Mouse (Mus musculus): Measurements from ENCODE around the gene Rnf167.
A peak's percentile ranks its signal among the peaks of the same experiment; 100 is the strongest.

Rnf167 gene

DNA sequence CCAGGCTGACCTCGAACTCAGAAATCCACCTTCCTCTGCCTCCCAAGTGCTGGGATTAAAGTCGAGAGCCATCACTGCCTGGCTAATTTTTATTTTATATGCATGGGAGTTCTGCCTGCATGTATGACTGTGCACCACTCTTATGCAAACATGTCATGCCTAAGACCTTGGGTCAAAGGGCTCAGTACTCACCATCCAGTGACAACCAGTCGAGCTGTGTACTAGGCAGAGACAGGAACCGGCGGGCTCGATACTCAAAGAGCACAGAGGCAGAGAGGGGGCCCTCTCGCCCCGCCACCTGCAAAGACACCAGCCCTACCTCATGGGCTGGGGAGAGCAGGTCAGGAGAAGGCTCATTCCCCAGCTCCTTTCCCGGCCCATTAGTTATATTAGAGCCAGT is 31.1 kb downstream of the Rnf167 start:
- DNase-seq (ENCODE audit: low read depth): no peak

DNA sequence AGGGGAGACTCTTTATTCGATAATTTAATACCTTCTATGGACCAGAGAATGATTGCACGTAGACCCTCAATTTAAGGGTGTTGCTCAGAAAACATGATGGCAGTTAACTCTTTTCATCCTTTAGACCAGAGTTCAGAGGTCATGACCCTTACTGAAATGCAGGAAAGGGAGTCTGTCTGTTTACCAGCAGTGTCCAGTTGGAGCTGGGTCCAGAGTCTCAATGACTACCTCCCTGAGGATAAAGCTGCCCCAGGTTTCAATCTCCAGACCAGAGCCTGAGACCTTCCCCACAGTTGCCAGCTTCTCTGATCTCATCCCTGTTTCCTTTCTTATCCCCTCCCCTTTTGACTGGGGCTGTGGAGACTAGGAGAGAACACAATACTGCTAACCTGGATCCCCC is 31.5 kb downstream of the Rnf167 start:
- no peak for DNase-seq (ENCODE audit: low read depth)

DNA sequence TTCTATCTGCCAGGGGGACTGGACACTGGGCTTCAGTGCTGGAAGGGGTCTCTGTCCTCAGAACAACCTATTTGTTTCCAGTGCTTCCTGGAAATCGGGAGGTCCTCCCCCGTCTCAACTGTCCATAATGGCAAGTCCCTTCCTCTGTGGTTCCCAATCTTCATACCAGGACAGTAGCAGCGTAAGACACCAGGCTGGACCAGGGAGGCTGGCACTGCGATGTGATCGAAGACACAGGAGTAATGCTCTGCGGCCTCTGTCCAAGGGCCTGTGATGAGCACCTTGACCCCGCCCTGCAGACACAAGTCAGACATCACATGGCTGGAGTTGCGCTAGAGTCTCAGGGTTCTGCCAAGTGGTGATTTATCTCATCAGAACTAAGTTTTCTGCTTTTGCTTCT is 32.3 kb downstream of the Rnf167 start:
- DNase-seq (ENCODE audit: low read depth): no peak

DNA sequence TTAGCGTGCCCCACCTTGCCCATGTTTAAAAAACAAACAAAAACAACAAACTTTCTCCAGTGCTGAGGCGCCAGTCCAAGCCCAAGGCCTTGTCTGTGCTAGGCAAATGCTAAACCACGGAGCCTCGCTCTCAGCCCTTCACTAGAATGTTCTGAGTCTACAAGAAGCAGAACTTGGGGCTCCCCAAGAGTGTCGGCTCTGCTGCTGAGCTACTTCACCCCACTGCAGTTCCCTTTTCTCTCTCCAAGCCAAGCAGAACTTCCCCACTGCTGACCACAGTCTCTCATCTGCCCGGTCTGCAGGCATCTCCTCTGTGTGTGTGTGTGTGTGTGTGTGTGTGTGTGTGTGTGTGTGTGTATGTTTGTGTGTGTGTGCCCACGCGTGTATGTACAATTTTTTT is 32.9 kb downstream of the Rnf167 start:
- DNase-seq (ENCODE audit: low read depth): peak; percentile 36

DNA sequence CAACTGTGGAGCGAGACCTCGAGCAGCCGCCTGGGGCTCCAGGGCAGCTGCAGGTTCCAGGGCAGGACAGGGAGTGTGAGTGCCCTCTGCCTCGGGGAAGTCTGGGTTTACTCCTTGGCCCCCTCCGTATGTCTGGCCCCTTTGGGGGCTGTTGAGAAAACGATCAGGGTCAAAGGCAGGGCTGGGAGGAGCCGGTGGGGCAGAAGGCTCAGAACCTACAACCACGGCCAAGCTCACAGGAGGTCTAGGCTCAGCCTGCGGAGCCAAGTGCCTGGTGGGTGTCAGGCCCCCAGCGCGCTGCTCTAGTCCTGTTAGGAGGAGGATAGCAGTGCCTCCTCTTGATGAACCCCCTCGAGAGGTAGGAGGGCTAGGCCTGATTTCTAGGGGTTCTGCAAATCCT is 34.1 kb downstream of the Rnf167 start:
- DNase-seq (ENCODE audit: low read depth): no peak

DNA sequence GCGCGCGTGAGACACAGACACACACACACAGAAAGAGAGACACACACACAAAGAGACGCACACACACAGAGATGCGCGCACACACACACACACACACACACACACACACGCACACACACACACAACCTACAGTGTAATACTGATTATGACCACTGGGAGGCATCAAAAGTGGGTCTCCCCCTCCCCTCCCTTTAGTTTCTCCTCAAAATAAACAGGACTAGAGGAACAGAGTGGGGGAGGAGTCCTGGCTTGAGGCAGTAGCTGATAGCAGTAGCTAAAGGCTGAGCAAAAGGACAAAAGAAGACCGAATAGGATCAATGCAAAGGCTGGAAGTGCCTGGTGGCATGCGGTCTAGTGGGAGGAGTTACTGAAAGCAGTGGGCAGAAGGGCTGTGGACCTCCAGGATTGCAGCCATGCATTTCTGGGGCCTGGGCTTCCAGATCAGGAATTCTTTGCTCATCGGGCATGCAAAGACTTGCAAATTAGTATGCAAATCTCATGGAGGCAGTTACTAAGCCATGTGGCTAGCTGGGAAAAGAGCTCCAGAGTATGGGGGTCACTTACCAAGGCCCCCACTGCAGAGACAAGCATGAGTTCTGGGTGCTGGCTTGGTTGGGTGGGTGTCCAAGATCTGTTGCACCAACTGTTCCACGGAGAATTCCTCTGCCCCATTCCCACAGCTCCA is 35.0 kb downstream of the Rnf167 start:
- DNase-seq (ENCODE audit: low read depth): peak; percentile 39

DNA sequence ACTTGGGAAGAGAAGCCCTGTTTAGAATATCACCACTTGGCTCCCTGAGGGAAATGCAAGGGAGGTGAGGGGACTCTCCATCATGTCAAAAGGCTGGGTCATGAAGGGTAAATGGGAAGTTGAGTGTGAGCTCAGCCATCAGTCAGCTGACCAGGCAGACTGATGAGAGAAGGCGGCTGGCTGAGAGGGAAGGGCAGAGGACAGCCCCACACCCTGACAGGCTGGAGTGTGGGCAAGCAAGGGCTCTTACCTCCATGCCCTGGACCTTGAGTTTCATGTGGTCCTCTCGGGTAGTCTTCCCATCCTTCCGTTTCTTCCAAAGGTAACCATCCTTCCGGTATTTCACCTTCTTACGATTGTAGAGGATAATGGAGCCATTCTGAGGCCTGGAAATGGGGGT is 36.6 kb downstream of the Rnf167 start:
- DNase-seq (ENCODE audit: low read depth): no peak

DNA sequence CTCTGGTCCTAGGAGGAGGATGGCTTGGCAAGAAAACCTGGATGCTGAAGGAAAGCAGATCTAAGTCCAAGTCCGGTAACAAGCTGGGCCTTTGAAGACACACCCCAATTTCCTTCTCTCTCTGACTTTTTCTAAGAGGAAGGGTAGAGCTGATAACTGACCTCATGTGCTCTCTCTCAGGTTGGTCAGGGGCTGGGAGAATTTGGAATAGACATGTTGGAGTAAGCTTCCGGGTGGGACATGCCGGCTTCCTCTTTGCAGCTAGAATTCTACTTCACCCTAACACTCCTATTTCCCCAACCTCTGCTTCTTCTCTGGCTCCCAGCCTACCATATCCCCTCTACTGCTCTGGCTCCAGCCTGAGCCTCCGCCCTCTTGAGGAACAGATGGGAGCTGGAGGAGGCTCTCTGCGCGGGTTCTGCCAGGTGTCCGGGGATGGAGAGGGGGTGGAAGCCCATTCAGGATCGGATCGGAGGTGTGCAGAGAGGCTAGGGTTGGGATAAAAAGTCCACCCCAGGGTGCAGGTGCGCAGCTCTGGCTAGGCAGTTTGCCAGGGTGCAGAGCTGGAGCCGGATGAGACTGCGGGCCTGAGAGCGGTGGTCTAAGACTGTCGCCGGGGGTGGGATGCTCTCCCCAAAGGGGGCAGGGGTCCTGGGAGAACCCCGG is 40.0 kb downstream of the Rnf167 start:
- no peak for DNase-seq (ENCODE audit: low read depth)

DNA sequence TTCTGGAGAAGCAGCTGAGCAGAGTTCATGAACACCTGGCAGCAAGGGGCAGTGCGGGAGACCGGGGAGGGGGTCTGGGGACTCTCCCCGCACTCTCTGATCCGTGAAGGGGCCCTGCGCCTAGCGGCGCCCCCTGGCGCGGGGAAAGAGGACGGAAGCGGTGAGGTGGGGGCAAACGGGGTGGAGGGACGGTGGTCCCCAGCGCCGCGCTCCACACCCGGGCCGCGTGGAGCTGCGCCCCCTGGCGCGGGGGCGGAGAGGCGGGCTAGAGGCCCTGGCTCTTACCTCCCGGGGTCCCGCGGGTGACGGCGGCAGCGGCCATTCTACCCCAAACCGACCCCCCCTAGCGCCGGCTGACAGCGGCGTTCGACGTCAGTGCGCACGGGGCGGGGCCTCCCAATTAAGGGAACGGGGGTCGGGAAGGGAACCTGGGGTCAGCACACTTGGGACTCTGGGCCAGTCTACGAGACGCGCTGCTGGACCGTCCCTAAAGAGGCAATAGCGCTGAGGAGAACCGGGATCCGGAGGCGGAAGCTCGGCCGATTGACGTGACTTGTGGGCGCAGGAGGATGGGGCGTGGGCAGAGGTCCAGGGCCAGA is 40.7 kb downstream of the Rnf167 start, which contains the start of gene Camta2:
Gene Camta2 (minus strand): TSS at position 505 of the 599 bp plus-strand sequence.
- peak; percentile 60 for DNase-seq (ENCODE audit: low read depth)

DNA sequence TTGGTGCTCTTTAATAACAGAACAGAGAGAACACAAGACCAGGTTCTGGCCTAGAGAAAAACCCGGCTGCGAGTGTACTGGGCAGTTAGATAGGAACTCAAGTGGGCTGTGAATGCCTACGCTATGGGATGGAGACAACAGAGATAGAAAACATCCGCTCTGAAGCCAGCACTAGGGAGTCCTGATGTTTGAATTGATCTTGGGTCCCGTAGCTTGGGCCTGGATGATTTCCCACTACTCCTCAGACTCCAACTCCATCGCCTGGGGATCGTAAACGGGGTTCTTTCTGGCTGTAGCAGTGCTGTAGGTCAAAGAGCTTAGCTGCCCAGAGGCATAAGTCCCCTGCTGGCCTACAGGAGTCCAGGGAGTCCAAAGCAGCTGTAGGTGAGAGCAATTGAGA is 41.3 kb downstream of the Rnf167 start:
- DNase-seq (ENCODE audit: low read depth): no peak

DNA sequence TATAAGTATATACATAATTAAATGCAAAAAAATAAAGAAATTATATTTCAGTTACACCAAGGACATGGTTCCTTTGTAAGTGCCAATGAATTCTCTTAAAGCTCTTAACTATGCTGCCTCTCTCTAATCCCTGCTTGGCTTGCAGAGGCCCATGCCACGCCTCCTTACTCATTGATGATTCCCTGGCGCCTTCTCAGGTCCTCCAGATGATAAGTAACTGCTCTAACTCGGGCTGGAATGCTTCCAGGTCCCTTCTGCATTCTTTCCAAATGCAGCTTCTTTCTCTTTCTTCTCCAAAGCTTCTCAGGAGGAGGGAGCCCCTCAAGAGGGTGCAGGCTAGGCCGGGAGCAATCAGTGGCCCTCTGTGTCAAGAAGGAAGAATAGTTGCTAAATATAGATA is 42.5 kb downstream of the Rnf167 start:
- no peak for DNase-seq (ENCODE audit: low read depth)

DNA sequence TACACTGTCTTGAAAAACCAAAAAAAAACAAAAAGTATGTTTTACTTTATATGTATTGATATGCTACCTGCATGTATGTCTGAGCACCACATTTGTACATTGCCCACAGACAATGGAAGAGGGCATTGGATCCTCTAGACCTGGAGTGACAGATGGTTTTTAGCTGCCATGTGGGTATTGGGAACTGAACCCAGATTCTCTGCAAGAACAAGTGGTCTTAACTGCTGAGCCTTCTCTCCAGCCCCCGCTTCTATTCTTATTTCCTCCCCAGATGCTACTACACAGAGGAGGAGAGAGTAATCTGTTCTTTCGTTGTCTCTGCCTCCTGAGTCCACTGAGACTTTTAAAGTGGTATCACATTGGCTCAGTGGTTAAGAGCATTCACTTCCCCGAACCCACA is 46.5 kb downstream of the Rnf167 start:
- no peak for DNase-seq (ENCODE audit: low read depth)

DNA sequence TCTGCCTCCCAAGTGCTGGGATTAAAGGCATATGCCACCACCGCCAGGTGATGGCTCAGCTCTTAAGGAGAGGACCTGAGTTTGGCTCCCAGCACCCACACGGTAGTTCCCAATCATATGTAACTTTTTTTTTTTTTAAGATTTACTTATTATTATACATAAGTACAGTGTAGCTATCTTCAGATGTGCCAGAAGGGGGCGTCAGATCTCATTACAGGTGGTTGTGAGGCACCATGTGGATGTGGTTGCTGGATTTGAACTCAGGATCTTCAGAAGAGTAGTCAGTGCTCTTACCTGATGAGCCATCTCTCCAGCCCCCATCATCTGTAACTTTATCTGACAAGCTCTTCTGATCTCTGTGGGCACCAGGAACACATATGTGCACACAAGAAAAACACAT is 50.3 kb downstream of the Rnf167 start:
- DNase-seq (ENCODE audit: low read depth): no peak

DNA sequence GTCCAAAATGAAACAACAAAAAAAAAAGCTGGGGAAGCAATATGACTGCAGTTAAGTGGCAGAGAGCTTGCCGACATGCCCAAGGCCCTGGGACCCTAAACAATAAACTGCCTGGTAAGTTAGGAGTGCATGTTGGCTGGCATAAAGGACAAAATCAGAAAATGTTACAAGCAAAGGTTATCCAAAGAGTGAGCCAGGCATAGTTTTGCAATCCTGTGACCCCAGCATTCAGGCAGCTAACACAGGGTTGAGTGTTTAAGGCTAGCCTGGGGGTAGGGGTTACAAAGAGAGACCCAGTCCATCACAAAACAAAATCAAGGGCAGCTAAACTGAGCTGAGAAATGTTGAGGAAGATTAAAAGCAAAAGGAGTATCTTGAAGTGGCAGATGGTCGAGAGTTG is 52.0 kb downstream of the Rnf167 start:
- DNase-seq (ENCODE audit: low read depth): no peak

DNA sequence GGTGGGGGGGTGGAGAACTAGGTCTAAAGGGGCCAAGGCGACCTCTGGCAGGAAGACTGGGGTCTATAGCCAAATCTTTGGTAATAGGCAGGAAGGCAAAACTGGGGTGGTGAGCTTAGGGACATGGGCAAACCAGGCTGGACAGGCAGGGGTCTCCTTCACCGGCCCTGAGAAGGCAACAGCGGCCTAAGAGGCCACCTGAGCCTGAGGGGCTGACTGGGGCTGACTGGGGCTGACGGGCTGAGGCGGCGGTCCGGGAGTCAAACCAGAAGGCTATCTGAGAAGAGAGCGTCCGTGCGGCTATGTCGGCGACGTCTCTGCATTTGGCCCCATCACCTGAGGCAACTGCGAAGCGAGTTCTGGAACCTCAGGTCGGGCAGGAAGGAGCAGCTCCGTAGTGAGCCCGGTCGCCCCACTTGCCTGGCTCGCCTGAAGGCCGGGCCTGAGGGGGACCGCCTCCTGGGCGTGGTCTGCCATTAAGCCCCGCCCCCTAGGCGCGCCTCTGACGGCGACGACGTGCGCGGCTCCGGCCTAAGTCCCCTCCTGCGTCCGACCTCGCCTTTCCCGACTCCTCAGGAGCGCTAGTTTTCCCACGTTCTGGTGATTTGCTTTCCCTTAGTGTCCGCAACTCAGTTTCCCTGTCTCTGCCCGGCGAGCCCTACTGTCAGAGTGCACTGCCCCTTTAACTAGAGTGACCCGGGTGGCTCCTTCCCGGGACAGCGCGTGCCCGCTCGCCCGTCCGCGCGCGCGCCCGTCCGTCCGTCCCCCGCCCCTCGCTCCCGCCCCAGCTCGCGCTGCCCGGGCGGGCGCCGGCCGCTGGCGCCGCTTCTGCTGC is 52.9 kb downstream of the Rnf167 start, which contains the start of the genes Inca1 and Kif1c:
Gene Inca1 (minus strand): TSS at position 434 of the 835 bp plus-strand sequence.
Gene Kif1c (plus strand): TSS at position 827 of the 835 bp plus-strand sequence.
- peak; percentile 79 for DNase-seq (ENCODE audit: low read depth)

DNA sequence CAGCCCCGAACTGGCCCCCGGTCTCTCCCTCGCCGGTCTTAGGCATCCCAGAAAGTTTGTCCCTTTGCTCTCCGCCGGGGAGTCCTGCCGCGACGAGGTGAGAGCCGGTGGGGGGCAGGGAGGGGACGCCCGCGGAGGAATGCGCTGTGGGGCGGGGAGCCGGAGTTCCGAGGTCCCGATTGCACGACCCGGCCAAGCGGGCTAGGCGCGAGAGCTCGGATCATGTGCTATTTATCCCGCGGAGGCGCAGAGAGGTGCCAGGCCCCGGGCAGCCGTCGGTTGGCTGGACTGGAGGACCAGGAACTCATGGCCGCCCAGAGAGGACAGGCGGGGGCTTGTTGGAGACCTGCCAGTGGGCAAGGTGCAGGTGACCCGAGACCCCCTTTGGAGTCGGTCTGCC is 53.6 kb downstream of the Rnf167 start:
- no peak for DNase-seq (ENCODE audit: low read depth)
